8 mouse cellular contexts compared by ENCODE assay signal in the genomic region with DNA sequence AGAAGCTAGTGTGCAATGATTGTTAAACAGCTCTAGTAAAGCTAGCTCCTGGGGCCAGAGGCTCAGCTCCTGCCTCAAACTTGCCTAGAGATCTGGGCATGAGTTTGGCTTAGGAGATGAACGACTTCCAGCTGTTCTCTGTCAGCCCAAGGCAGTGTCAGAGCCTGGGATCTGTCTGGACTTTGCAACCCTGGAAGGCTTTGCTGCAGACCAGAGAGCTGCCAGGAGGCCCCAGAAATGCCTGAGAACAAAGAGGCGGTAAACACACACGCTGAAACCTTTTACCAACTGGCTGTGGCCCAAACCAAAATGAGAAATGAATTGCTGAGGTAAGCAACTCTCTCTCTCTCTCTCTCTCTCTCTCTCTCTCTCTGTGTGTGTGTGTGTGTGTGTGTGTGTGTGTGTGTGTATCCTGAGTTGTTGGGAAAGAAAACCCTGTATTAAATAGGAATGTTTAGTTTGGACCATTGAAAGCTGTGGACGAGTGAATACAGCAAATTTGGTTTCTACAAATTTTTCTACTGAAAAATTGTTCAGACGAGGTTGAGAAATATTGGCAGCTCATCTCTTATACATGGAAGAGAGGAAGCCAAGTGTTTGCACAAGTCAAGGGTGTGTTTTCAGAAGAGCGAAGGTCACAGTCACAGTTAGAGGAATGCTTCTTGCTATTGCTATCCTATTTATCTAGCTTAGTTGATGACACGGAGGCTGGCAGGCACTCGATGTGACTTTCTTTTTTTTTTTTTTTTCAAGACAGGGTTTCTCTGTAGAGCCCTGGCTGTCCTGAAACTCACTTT.
DNase-seq lines count a peak whose midpoint lies in the region; ATAC-seq and TF ChIP-seq lines count a peak whose summit lies in the region.
"Had no signal": no experiment of that assay in that cellular context is flagged by ENCODE, and none has a peak within 500 bp of the region (broad histone marks: within the 10 kb centered on the region; RNA-seq: fewer than 3 reads in every experiment).

No protein-coding gene starts in this region.

- no peaks in the 10 kb centered on the region for H3K36me3 ChIP-seq in embryonic facial prominence, embryonic 11.5 days (replicated peaks; ENCODE audit: control insufficient read depth, insufficient read depth, low read depth, low read length)
- no peaks in the 10 kb centered on the region for H3K36me3 ChIP-seq in heart, embryonic 13.5 days
- no peaks in the 10 kb centered on the region for H3K36me3 ChIP-seq in kidney, postnatal 0 days (ENCODE audit: insufficient read depth, low read length)
- no peaks in the 10 kb centered on the region for H3K36me3 ChIP-seq in midbrain, embryonic 13.5 days
- H3K36me3 ChIP-seq: neural tube, embryonic 12.5 days had no signal

- no peak overlapping the region for H3K4me2 ChIP-seq in embryonic facial prominence, embryonic 11.5 days (ENCODE audit: low read depth, low read length)
- H3K4me2 ChIP-seq in heart, embryonic 13.5 days, result no peak overlapping the region
- H3K4me2 ChIP-seq in kidney, postnatal 0 days (ENCODE audit: low read length), result no peak overlapping the region
- H3K4me2 ChIP-seq in midbrain, embryonic 13.5 days (replicated peaks), result no peak overlapping the region
- H3K4me2 ChIP-seq: neural tube, embryonic 12.5 days had no signal

- no peaks in the 10 kb centered on the region for H3K27me3 ChIP-seq in embryonic facial prominence, embryonic 11.5 days (ENCODE audit: control insufficient read depth, insufficient read depth, low read length)
- no peaks in the 10 kb centered on the region for H3K27me3 ChIP-seq in heart, embryonic 13.5 days (replicated peaks)
- H3K27me3 ChIP-seq in kidney, postnatal 0 days (ENCODE audit: insufficient read depth, low read length), result no peaks in the 10 kb centered on the region
- no peaks in the 10 kb centered on the region for H3K27me3 ChIP-seq in midbrain, embryonic 13.5 days
- H3K27me3 ChIP-seq: neural tube, embryonic 12.5 days had no signal

- H3K4me3 ChIP-seq in embryonic facial prominence, embryonic 11.5 days (ENCODE audit: low read depth, low read length), result no peak overlapping the region
- no peak overlapping the region for H3K4me3 ChIP-seq in heart, embryonic 13.5 days
- H3K4me3 ChIP-seq in kidney, postnatal 0 days (replicated peaks; ENCODE audit: low read depth, low read length), result no peak overlapping the region
- H3K4me3 ChIP-seq in midbrain, embryonic 13.5 days (replicated peaks), result no peak overlapping the region
- H3K4me3 ChIP-seq: neural tube, embryonic 12.5 days had no signal

- DNase-seq in NIH3T3 (ENCODE audit: low read depth), result peak; percentile 94
- DNase-seq in embryonic facial prominence, embryonic 11.5 days (ENCODE audit: low spot score), result peak; percentile 56
- DNase-seq in kidney, postnatal 0 days (ENCODE audit: low spot score), result peak; percentile 82
- DNase-seq in left cerebral cortex, adult 8-10 months (ENCODE audit: low spot score in 2 of 2), result no peak
- DNase-seq in cerebellum, postnatal 4 days (ENCODE audit: low spot score in 2 of 2), result no peak

- no peak overlapping the region; the same call in 1 of the 2 replicates for H3K9ac ChIP-seq in embryonic facial prominence, embryonic 11.5 days (replicated peaks; ENCODE audit: low read length)
- H3K9ac ChIP-seq in heart, embryonic 13.5 days, result peak overlapping the region; percentile 50
- H3K9ac ChIP-seq in kidney, postnatal 0 days (ENCODE audit: low read depth, low read length), result no peak overlapping the region
- H3K9ac ChIP-seq in midbrain, embryonic 13.5 days (replicated peaks), result no peak overlapping the region
- H3K9ac ChIP-seq: neural tube, embryonic 12.5 days had no signal

- no peaks in the 10 kb centered on the region for H3K9me3 ChIP-seq in embryonic facial prominence, embryonic 11.5 days (replicated peaks; ENCODE audit: control insufficient read depth, low read length)
- no peaks in the 10 kb centered on the region for H3K9me3 ChIP-seq in heart, embryonic 13.5 days
- H3K9me3 ChIP-seq in kidney, postnatal 0 days (replicated peaks; ENCODE audit: low read length), result no peaks in the 10 kb centered on the region
- no peaks in the 10 kb centered on the region for H3K9me3 ChIP-seq in midbrain, embryonic 13.5 days
- H3K9me3 ChIP-seq: neural tube, embryonic 12.5 days had no signal

- peaks cover 7% of the 10 kb centered on the region; the same call in 1 of the 2 replicates for H3K4me1 ChIP-seq in embryonic facial prominence, embryonic 11.5 days (ENCODE audit: control insufficient read depth, insufficient read depth, low read length)
- peaks cover 37% of the 10 kb centered on the region for H3K4me1 ChIP-seq in heart, embryonic 13.5 days
- H3K4me1 ChIP-seq in kidney, postnatal 0 days (replicated peaks; ENCODE audit: insufficient read depth, low read length), result peaks cover 16% of the 10 kb centered on the region; the same call in 1 of the 2 replicates
- H3K4me1 ChIP-seq in midbrain, embryonic 13.5 days (replicated peaks), result peaks cover 28% of the 10 kb centered on the region

- peak overlapping the region; percentile 64 for H3K27ac ChIP-seq in embryonic facial prominence, embryonic 11.5 days (replicated peaks; ENCODE audit: low read depth, low read length)
- H3K27ac ChIP-seq in heart, embryonic 13.5 days (replicated peaks), result peak overlapping the region; percentile 81
- H3K27ac ChIP-seq in kidney, postnatal 0 days, result peak overlapping the region; percentile 43
- 0 out of 2 replicates have a peak overlapping the region, but pooled peaks have one; percentile 6 for H3K27ac ChIP-seq in midbrain, embryonic 13.5 days
- H3K27ac ChIP-seq: neural tube, embryonic 12.5 days had no signal

- no peak for TF ChIP-seq CTCF in kidney, postnatal 0 days (IDR thresholded peaks at IDR 0.05; ENCODE audit: low read depth)

- 40% methylated on average over 8 of the region's 8 CpGs for WGBS in embryonic facial prominence, embryonic 11.5 days
- WGBS in heart, embryonic 13.5 days, result 25% methylated on average over 8 of the region's 8 CpGs
- WGBS in kidney, postnatal 0 days, result 24% methylated on average over 8 of the region's 8 CpGs
- 60% methylated on average over 8 of the region's 8 CpGs for WGBS in midbrain, embryonic 13.5 days

- no peak for ATAC-seq in embryonic facial prominence, embryonic 11.5 days (replicated peaks; ENCODE audit: insufficient number of reproducible peaks, low FRiP score, low TSS enrichment, low read depth)
- no peak for ATAC-seq in heart, embryonic 13.5 days (ENCODE audit: extremely low read depth, insufficient number of reproducible peaks, low FRiP score, low TSS enrichment)
- no peak; the same call in 1 of the 2 replicates for ATAC-seq in kidney, postnatal 0 days (replicated peaks; ENCODE audit: low FRiP score, low read depth)
- no peak for ATAC-seq in midbrain, embryonic 13.5 days

Comparison
In these comparisons a context has a peak if more than half of its experiments do, and no peak if none do; other contexts are left out.
1. DNase-seq: peak in NIH3T3 (single experiment), embryonic facial prominence, embryonic 11.5 days (single experiment) and kidney, postnatal 0 days (single experiment); none in left cerebral cortex, adult 8-10 months (0 of 2) and cerebellum, postnatal 4 days (0 of 2).
2. H3K27ac ChIP-seq: peak in every context shown above with its lines; median percentile 81 in heart, embryonic 13.5 days; 64 in embryonic facial prominence, embryonic 11.5 days; 43 in kidney, postnatal 0 days; 6 in midbrain, embryonic 13.5 days.